Mouse (Mus musculus) thymus, adult 2 months (tissue): ENCODE results near the gene BC004004.

Source experiments
- CTCF ChIP-seq: fragments of 200-500 bp; IDR thresholded peaks from 2 replicates; pipeline ENCODE4 v1.5.1; 2012; ENCODE audit warnings: mild to moderate bottlenecking, control low read depth, low read length, moderate library complexity, borderline replicate concordance; ENCODE audit not compliant: control insufficient read depth, poor library complexity, insufficient read depth; ENCODE audit errors: extremely low read depth
- POLR2A ChIP-seq: fragments of 200-500 bp; IDR thresholded peaks from 2 replicates; pipeline ENCODE4 v1.6.1; 2012; ENCODE audit warnings: mild to moderate bottlenecking, low read length, control low read depth, moderate library complexity; ENCODE audit not compliant: control insufficient read depth, poor library complexity, insufficient read depth; ENCODE audit errors: extremely low read depth

DNA sequence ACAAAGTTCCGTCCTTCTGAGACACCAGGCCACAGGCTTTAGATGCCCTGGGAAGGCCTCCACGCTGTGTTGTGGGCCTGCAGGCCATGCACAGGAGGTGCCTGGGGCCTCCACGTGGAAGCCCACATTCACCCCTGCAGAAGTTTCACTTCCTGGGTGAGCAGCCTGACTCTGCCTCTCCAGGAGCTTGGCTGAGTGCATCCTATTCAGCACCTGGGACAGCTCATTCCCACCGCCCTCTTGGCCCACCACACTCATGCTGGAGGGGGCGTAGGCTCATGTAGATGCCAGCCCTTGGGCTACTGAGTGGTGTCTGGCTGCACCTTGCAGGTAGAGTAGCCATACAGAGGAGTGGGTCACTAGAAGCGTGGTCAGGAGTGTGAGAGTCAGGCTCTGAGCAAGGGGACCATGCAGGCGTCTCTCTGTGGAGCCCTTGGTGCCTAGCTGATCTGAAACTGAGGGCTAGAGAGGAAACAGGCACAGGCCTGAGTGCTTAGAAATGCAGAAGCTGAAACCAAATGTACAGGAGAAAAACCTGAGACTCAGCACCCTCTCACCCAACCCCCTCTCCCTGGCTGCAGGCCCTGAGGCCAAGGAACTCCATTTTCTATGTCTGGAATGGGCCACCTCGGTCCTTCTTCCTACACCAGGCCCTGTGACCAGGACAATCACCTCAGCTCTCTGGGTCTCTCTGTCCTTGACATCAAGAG, 93.5 kb downstream of the BC004004 start:
- no peak for TF ChIP-seq CTCF
- TF ChIP-seq POLR2A, result no peak
